Mouse (Mus musculus) CD4-positive, CD25-positive, alpha-beta regulatory T cell, adult 9 weeks (primary cell): Measurements from ENCODE around the gene Vars. TPM values are rescaled to one million over a fixed set of nuclear protein-coding genes. Genes with fewer than 3 reads are reported as not detected.

Experiments used
- polyA plus RNA-seq: library from polyadenylated mRNA; unstranded; fragments of 100-300 nt; shearing (Covaris generic); gene quantifications from one replicate; pipeline ENCODE4 v1.2.1, GENCODE M21; 2017

Vars gene
- polyA plus RNA-seq: 124 TPM

DNA sequence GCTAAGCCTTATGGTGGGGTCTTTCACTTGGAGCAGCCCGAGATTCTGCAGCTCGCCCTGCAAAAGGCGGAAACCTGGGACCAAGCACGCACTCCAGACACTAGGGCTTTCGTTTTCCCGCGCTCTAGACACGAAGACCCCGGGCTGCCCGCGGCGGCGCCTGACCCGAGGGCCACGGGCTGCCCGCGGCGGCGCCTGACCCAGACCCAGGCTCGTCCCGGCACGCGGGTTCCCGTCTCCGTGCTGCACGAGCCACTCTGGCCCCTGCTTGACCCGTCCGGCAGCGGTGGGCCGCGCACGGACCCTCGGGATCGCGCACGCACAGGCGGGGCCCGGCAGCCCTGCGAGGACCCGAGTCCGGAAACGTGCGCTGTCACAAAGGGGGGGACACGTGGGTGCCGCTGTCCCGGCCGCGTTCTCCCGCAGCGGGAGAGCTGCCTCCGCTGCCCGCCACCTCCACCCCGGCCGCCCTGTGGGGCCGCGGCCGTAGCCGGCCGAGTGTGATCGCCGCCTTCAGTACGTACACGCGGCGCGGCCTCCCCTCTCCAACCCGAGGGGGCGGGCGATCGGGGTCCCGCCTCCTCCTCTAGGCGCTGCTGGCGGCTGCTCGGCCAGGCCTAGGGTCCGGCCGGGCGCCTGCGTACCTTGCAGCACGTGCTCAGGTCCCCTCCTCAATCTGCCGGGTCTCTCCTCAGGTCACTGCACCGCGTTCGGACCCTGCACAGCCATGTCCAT, at the start of gene Vars:
Gene Vars, plus strand, starts transcription at position 271 of the 735 bp plus-strand sequence.

DNA sequence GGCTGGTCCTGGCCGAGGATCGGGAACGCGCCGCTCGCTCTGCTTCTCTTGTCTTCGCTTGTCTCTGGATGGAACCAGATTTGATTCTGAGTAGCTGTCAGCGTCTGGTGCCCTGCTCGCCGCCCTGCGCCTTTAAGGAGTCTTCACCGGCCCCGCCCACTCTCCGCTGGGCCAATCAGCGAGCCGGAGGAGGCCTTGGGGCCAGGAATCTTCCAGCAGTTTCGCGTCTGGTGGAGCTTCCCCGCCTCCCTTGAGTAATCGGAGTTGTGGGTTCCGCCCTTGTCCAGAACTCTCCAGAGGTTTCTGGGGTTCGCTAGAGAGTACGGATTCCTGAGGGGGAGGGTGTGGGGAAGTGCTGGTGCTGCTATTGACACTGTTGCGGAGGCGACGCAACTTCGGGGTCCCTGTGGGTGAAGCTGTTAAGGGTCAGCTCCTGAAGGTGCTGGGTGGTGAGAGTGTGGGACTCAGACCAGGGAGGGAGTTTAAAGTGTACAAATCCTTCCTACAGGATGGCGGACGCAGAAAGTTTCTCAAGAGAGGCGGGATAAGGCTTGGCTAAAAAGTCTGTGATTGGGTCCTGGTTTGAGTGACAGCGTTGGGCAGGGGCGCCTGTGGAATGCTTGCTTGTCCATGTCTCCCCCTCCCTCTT, 41.5 kb upstream of the Vars start, which contains the start of gene Hspa1b:
Gene Hspa1b, minus strand, starts transcription at position 109 of the 649 bp plus-strand sequence.

DNA sequence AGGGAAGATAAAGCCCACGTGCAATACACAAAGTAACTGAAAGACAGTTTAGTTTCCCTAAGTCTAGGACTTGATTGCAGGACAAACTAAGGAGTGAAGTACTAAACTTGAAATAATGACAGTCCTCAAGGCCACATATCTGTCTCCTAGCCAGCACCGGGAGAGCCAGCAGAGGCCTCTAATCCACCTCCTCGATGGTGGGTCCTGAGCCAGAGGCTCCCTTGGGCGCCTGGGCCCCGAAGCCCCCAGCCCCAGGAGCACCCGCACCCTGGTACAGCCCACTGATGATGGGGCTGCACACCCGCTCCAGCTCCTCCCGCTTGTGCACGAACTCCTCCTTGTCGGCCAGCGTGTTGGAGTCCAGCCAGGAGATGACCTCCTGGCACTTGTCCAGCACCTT, 31.0 kb upstream of the Vars start, which contains the start of gene Gm20481:
Gene Gm20481, plus strand, starts transcription at position 91 of the 400 bp plus-strand sequence.

DNA sequence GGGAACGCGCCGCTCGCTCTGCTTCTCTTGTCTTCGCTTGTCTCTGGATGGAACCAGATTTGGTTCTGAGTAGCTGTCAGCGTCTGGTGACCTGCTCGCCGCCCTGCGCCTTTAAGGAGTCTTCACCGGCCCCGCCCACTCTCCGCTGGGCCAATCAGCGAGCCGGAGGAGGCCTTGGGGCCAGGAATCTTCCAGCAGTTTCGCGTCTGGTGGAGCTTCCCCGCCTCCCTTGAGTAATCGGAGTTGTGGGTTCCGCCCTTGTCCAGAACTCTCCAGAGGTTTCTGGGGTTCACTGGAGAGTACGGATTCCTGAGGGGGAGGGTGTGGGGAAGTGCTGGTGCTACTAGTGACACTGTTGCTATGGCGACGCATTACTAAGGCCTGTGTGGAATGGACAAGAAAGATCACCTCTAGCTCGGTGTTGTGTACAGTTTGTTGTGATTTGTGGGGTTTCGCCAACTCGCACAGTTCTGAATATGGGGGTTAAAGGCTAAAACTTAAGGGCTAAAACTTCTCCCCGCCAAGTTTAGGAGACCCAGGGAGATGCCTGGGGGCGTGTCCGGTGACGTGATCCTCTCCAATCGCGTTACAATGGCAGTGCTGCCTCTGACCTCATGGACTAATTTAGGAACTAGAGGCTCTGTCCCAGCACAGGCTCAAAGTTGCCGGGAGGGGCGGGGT, 28.6 kb upstream of the Vars start, which contains the start of the genes Hspa1a and Hspa1l:
Gene Hspa1a, minus strand, starts transcription at position 88 of the 681 bp plus-strand sequence.
Gene Hspa1l, plus strand, starts transcription at position 635 of the 681 bp plus-strand sequence.

DNA sequence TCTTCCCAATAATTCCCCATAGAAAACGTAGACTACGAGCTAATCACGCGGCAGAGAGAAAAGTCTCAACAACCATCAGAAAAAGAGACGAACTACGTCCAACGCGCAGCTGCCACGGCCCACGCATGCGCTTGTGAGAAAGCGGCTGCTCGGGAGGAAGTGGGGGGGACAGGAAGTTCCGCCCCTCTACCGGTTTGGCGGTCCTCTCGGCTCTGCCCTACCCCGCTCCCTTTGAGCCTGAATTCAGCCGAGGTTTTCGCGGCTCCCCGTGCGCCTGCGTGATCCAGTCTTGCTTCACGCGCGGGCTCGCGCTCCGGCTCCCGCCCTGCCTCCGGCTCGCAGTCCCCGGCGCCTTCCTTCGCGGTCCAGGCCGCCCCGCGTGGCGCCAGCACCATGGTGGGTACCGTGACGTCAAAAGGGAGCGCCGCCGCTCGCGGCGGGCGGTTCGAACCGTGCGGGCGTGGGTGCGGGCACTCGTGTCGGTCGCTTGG, 19.1 kb upstream of the Vars start, which contains the start of gene Lsm2:
Gene Lsm2, plus strand, starts transcription at position 173 of the 491 bp plus-strand sequence.

DNA sequence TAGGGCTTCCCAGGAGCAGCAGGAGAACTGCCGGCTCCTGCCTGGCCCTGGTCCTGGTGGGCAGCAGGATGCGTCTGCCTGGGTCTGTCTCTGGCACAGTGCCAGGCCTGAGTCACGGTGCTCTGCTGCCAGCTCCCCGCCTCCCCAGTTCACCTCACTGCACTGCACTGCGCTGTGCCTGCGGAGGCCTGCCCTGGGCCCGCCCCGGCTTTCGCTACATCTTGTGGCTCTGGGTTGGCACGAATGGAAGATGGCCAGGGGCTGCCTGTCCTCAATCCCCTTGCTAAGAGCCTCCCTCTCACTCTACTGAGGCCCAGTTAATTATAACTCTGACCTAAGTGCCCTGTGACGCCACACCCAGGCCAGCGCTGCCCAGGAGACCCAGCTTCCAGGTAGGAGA, 15.6 kb downstream of the Vars start, which contains the start of gene Vwa7:
Gene Vwa7, plus strand, starts transcription at position 204 of the 400 bp plus-strand sequence.

DNA sequence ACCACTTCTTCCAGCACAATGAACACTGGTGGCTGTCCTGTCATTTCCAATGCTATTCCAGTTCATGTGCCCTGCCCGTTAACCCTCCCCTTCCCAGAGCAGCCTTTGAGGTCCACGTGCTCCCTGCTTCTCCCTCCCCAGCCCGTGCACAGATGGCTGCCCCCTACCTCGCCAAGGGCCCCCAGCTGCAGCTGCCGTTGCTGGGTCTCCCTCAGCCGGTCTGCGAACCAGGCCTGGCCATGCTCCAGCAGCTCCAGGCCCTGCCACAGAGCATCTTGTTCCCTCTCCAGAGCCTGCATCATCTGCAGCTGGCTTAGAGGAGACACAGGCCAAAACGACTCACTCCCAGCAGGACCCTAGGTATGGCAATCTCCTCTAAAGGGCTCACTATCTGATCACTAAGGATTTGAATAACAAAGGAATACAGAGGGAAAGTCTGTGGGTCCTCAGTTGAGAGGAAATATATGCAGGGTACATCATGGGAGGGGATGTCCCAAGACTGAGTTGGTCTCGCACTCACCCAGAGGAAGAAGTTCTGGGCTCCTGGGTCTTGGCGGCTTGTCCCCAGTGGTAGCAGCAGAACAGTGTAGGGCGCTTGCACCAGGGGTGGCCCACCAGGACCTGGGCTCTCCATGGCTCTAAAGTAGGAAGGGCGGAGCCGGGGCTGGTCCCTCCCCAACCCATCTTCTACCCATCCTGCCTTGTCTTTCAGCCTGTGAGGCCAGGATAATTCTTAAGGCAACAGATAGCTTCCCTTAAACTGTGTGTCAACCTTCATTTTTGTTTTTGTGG, 26.7 kb downstream of the Vars start, which contains the start of gene Sapcd1:
Gene Sapcd1, minus strand, starts transcription at position 740 of the 792 bp plus-strand sequence.

DNA sequence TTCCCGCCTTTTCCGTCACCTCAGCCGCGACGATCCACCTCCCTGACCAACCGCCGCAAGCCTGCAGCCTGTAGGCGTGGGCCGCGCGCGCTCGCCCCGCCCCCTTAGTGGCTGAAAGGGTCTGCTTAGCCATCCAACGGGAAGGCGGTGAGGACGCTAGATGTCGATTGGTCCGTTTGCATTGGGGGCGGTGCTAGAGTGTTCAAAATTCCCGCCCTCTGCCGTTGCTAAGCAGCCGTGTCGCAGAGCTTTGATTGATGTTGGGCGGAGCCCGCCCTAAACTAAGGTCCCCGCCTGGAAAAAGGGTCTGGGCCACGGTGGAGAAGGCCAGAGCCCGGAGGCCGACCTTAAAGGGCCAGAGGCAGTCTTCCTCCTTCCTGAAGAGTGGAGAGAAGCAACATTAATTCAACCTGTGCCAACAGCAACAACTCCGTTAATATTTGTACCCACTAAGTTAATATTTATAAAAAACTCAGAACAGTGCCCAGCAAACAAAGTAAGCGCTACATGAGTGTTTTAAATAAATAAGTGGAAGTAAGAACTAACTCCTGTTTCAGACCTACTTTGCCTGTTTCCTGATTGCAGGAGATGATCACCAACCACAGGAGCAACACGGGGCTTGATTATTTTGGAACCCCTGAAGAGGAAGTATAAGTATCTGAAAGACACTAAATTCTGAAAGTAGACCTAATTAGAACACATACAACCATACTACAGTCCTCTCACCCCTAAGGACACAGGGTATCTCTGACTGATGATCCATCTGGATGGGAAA, 46.1 kb downstream of the Vars start, which contains the start of gene Msh5:
Gene Msh5, minus strand, starts transcription at position 65 of the 775 bp plus-strand sequence.

DNA sequence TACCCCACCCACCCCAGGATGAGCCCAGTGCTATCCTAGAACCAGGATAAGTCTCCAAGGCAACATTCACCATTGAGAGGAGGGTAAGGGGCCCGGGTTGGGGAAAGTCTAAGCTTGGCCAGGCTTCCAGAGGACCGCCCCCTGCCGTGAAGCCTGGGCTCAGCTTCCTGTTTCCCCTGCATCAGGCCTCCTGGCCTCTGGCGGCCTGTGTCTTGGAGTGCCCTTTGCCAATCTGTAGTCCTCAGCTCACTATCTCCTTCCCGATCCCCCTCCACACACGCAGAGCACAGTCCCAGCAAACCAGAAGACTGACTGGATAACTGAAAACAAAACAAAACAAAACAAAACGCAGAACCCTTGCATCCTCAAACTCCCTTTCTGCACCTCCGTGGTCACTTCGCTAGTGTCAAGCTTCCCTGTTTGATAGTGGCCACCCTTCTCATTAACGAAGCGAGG, 48.8 kb downstream of the Vars start, which contains the start of gene Clic1:
Gene Clic1, plus strand, starts transcription at position 406 of the 456 bp plus-strand sequence.

DNA sequence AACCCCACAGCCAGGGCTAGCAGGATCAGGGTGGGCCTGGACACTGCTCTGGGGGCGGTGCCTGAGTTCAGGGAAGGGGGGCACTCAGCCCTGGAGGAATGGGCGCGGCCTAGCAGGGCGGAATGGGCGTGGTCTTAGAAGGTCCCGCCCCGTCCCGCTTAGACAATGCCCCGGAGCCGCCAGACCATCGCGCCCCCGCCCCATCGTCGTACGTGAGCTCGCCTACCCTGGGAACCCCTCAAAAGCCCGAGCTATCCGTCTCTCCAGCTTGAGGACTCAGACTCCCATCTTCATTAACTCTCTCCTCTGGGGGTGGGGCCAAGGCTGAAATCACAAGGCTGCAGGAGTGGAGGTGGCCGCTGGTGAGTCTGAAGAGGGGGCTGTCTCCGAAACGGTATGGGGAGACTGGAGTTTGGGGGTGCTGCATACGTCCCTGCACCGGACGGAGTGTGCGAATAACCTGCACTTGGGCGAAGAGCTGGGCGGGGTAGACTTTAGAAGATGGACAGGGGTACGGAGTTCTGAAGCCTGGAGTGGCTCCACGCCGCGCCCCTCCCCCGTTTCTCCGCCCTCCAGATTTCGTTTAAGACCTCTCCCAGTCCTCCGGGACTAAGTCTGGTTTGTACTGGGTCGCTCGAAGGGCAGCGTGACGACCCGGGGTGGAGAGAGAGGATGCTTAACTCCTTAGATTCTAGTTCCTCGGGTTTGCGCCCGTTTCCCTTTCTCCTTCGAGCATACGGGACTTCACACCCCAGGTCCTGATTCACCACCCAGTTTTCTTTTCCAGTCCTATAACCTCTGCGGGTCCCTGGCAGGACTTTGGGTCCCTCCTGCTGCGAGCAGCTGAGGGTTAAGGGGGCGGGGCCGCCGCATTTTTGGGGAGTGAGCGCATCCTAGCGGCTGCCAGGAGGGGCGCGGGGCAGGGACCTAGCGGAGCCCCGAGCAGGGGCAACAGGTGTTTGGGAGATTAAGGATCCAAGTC, 58.4 kb downstream of the Vars start, which contains the start of gene Ddah2:
Gene Ddah2, plus strand, starts transcription at position 125 of the 982 bp plus-strand sequence.

DNA sequence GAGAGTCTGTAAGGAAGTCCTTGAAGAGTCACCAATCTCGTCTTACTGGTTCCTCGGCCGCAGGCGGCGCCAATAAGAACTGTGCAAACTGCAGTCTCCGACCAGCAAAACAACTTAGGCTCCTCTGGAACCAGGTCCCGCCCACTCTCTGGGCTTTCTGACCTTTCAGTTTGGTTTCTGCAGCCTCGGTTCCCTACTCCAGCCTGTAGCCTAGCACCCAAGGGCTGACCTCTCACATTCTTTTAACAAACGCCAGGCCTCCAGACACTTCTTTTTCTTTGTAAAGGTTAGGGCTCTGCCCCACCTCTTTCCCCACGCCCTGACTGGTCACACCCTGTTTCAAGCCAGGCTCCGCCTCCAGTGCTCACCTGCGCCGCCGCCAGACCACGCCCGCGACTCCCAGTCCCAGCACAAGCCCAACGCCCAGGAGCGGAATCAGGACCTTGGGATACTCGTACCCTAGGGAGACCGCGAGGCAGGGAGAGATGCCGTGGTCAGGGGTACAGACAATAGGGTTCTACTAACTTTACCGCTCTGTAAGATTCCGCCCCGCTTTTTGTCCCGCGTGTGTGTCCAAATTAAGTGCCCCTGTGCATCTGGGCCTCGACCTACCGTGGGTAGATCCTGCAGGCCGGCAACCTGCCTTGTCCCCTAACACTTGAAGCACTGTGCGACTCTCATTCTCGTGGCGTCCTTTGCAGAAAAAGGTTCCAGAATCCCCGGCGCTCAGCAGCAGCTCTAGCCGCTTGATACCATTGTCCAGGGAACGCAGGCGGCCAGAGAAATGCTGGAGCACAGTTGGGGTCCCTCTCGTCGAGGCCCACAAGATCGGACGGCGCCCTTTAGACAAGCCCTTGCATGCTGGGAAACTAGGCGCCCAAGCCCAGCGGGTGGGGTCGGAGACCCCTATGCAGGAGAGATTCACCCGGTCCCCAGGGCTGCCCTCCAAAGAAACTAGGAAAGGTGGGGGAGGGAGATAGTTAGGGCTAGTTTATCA, 64.5 kb downstream of the Vars start, which contains the start of gene Ly6g6c:
Gene Ly6g6c, plus strand, starts transcription at position 438 of the 997 bp plus-strand sequence.

Other genes with a start within 250 kb of the Vars start
- not detected for gene Cyp21a1, start 196.4 kb upstream of the Vars start, polyA plus RNA-seq
- 39.7 TPM for gene Stk19, start 164.0 kb upstream of the Vars start, polyA plus RNA-seq
- gene Dxo, start 164.0 kb upstream of the Vars start, polyA plus RNA-seq: 76.3 TPM
- gene Skiv2l, start 150.8 kb upstream of the Vars start, polyA plus RNA-seq: 143 TPM
- 39.1 TPM for gene Nelfe, start 150.6 kb upstream of the Vars start, polyA plus RNA-seq
- gene Cfb, start 138.5 kb upstream of the Vars start, polyA plus RNA-seq: 2.2 TPM
- 0.41 TPM for gene Zbtb12, start 121.5 kb upstream of the Vars start, polyA plus RNA-seq
- not detected for gene Gm20547, start 118.9 kb upstream of the Vars start, polyA plus RNA-seq
- gene C2, start 102.7 kb upstream of the Vars start, polyA plus RNA-seq: 3.0 TPM
- 29.6 TPM for gene Ehmt2, start 102.5 kb upstream of the Vars start, polyA plus RNA-seq
- gene Slc44a4, start 86.5 kb upstream of the Vars start, polyA plus RNA-seq: not detected
- gene Neu1, start 69.7 kb upstream of the Vars start, polyA plus RNA-seq: 107 TPM
- 1.3 TPM for gene Hspa1b, start 41.7 kb upstream of the Vars start, polyA plus RNA-seq
- not detected for gene Gm20481, start 31.1 kb upstream of the Vars start, polyA plus RNA-seq
- gene Hspa1a, start 28.8 kb upstream of the Vars start, polyA plus RNA-seq: 0.56 TPM
- not detected for gene Hspa1l, start 28.3 kb upstream of the Vars start, polyA plus RNA-seq
- gene Lsm2, start 19.1 kb upstream of the Vars start, polyA plus RNA-seq: 38.4 TPM
- gene Vwa7, start 15.6 kb downstream of the Vars start, polyA plus RNA-seq: 0.17 TPM
- gene Sapcd1, start 27.0 kb downstream of the Vars start, polyA plus RNA-seq: 3.2 TPM
- gene Msh5, start 45.8 kb downstream of the Vars start, polyA plus RNA-seq: 2.7 TPM
- 654 TPM for gene Clic1, start 49.0 kb downstream of the Vars start, polyA plus RNA-seq
- gene Ddah2, start 58.0 kb downstream of the Vars start, polyA plus RNA-seq: 3.6 TPM
- not detected for gene Ly6g6c, start 64.4 kb downstream of the Vars start, polyA plus RNA-seq
- gene Mpig6b, start 65.2 kb downstream of the Vars start, polyA plus RNA-seq: not detected
- not detected for gene Ly6g6e, start 75.9 kb downstream of the Vars start, polyA plus RNA-seq
- gene Ly6g6d, start 77.1 kb downstream of the Vars start, polyA plus RNA-seq: not detected
- gene Ly6g6f, start 84.6 kb downstream of the Vars start, polyA plus RNA-seq: not detected
- gene Abhd16a, start 88.3 kb downstream of the Vars start, polyA plus RNA-seq: 84.0 TPM
- gene Ly6g5c, start 107.3 kb downstream of the Vars start, polyA plus RNA-seq: not detected
- 2.5 TPM for gene Ly6g5b, start 114.4 kb downstream of the Vars start, polyA plus RNA-seq
- 70.3 TPM for gene Gpank1, start 120.5 kb downstream of the Vars start, polyA plus RNA-seq
- gene Csnk2b, start 121.1 kb downstream of the Vars start, polyA plus RNA-seq: 338 TPM
- gene D17H6S53E, start 125.4 kb downstream of the Vars start, polyA plus RNA-seq: 4.3 TPM
- not detected for gene Apom, start 131.1 kb downstream of the Vars start, polyA plus RNA-seq
- 57.4 TPM for gene Bag6, start 134.2 kb downstream of the Vars start, polyA plus RNA-seq
- 29.3 TPM for gene Prrc2a, start 163.9 kb downstream of the Vars start, polyA plus RNA-seq
- 5.1 TPM for gene Aif1, start 175.1 kb downstream of the Vars start, polyA plus RNA-seq
- gene Lst1, start 187.5 kb downstream of the Vars start, polyA plus RNA-seq: 11.8 TPM
- gene Ltb, start 193.5 kb downstream of the Vars start, polyA plus RNA-seq: 818 TPM
- gene Tnf, start 201.0 kb downstream of the Vars start, polyA plus RNA-seq: 55.3 TPM
- 130 TPM for gene Lta, start 204.4 kb downstream of the Vars start, polyA plus RNA-seq
- 1.2 TPM for gene Gm16181, start 219.8 kb downstream of the Vars start, polyA plus RNA-seq
- gene Atp6v1g2, start 232.7 kb downstream of the Vars start, polyA plus RNA-seq: 5.8 TPM
- gene Nfkbil1, start 234.8 kb downstream of the Vars start, polyA plus RNA-seq: 10.5 TPM
- 286 TPM for gene Ddx39b, start 240.8 kb downstream of the Vars start, polyA plus RNA-seq